Mouse (Mus musculus) embryonic facial prominence, embryonic 15.5 days (tissue): Measurements from ENCODE around the gene Prrt4. TPM values are rescaled to one million over a fixed set of nuclear protein-coding genes. Genes with fewer than 3 reads are reported as not detected.

Source experiments
- ATAC-seq: fragments of 200-750 bp; cut with Nextera tagmentation; 2 replicates; pipeline ENCODE4 v1.8.0; 2017; ENCODE audit warnings: low read depth, moderate TSS enrichment; ENCODE audit not compliant: insufficient number of reproducible peaks, low FRiP score, low TSS enrichment
- H3K27ac ChIP-seq: fragments of 300-500 bp; sonication (generic); replicated peaks from 2 replicates; pipeline ENCODE4 v1.5.1; 2015; ENCODE audit warnings: mild to moderate bottlenecking, inconsistent platforms
- H3K27me3 ChIP-seq: fragments of 300-500 bp; sonication (generic); 2 replicates; pipeline ENCODE4 v1.6.1; 2015; ENCODE audit warnings: inconsistent platforms
- H3K36me3 ChIP-seq: fragments of 300-500 bp; sonication (generic); 2 replicates; pipeline ENCODE4 v1.6.1; 2015; ENCODE audit warnings: mild to moderate bottlenecking, inconsistent platforms
- H3K4me1 ChIP-seq: fragments of 300-500 bp; sonication (generic); 2 replicates; pipeline ENCODE4 v1.6.1; 2015; ENCODE audit warnings: inconsistent platforms
- H3K4me2 ChIP-seq: fragments of 300-500 bp; sonication (generic); replicated peaks from 2 replicates; pipeline ENCODE4 v1.6.1; 2015; ENCODE audit warnings: mild to moderate bottlenecking, inconsistent platforms
- H3K4me3 ChIP-seq: fragments of 300-500 bp; sonication (generic); replicated peaks from 2 replicates; pipeline ENCODE4 v1.5.1; 2015; ENCODE audit warnings: mild to moderate bottlenecking, inconsistent platforms
- H3K9ac ChIP-seq: fragments of 300-500 bp; sonication (generic); 2 replicates; pipeline ENCODE4 v1.6.1; 2015; ENCODE audit warnings: inconsistent platforms
- H3K9me3 ChIP-seq: fragments of 300-500 bp; sonication (generic); replicated peaks from 2 replicates; pipeline ENCODE4 v1.6.1; 2016; ENCODE audit warnings: inconsistent platforms
- WGBS: fragments of 180-500 bp; shearing (Covaris S2); methylation state at CpG from one replicate; pipeline ENCODE4 v1.1.7; 2015; 5-methylcytosine and 5-hydroxymethylcytosine counted together
- polyA plus RNA-seq: library from polyadenylated mRNA; unstranded; fragments of >200 nt; fragmentation: Nextera tagmentation; extraction: Ambion mirVana; gene quantifications from 2 replicates; pipeline ENCODE4 v1.2.1, GENCODE M21; 2015

Gene Prrt4
- polyA plus RNA-seq, 1 experiment from 2014 or later, result 0.79 TPM

GRCm38 (mm10) chr6:29147407-29148010, 31.9 kb downstream of the Prrt4 start:
- no peaks in the 10 kb centered on the region for H3K4me1 ChIP-seq
- no peaks in the 10 kb centered on the region for H3K9me3 ChIP-seq
- no peak overlapping the region for H3K4me2 ChIP-seq
- peaks cover 27% of the 10 kb centered on the region for H3K36me3 ChIP-seq
- H3K27ac ChIP-seq, result no peak overlapping the region
- WGBS, result 83% methylated on average over 5 of the region's 5 CpGs
- no peaks in the 10 kb centered on the region for H3K27me3 ChIP-seq
- ATAC-seq, result no peak
- no peak overlapping the region for H3K9ac ChIP-seq
- H3K4me3 ChIP-seq, result no peak overlapping the region

- no peak for ATAC-seq
- Histone ChIP-seq H3K4me3 (no peak overlapping the region), H3K9me3 (no peaks in the 10 kb centered on the region), H3K27me3 (no peaks in the 10 kb centered on the region), H3K4me2 (no peak overlapping the region), H3K27ac (no peak overlapping the region), H3K9ac (no peak overlapping the region), H3K36me3 (peaks cover 25% of the 10 kb centered on the region), H3K4me1 (no peaks in the 10 kb centered on the region)
- WGBS, result 80% methylated on average over 7 of the region's 7 CpGs
Observed at GRCm38 (mm10) chr6:29146641-29147040, 32.7 kb downstream of the Prrt4 start.

- Histone ChIP-seq H3K4me1 (no peaks in the 10 kb centered on the region), H3K9me3 (no peaks in the 10 kb centered on the region), H3K9ac (no peak overlapping the region), H3K27me3 (no peaks in the 10 kb centered on the region), H3K27ac (no peak overlapping the region), H3K4me3 (no peak overlapping the region), H3K36me3 (peaks cover 31% of the 10 kb centered on the region), H3K4me2 (no peak overlapping the region)
- 75% methylated on average over 12 of the region's 12 CpGs for WGBS
- no peak for ATAC-seq
Observed at GRCm38 (mm10) chr6:29145456-29146307, 33.7 kb downstream of the Prrt4 start.

- peaks cover 30% of the 10 kb centered on the region for H3K36me3 ChIP-seq
- no peak overlapping the region for H3K4me3 ChIP-seq
- no peaks in the 10 kb centered on the region for H3K9me3 ChIP-seq
- H3K27ac ChIP-seq, result no peak overlapping the region
- no peaks in the 10 kb centered on the region for H3K4me1 ChIP-seq
- ATAC-seq, result no peak
- WGBS, result 89% methylated on average over 3 of the region's 3 CpGs
- no peak overlapping the region for H3K9ac ChIP-seq
- no peaks in the 10 kb centered on the region for H3K27me3 ChIP-seq
- H3K4me2 ChIP-seq, result no peak overlapping the region
Observed at GRCm38 (mm10) chr6:29144971-29145370, 34.4 kb downstream of the Prrt4 start.

GRCm38 (mm10) chr6:29143608-29144007, 35.8 kb downstream of the Prrt4 start:
- H3K36me3 ChIP-seq, result peaks cover 24% of the 10 kb centered on the region
- H3K4me3 ChIP-seq, result no peak overlapping the region
- H3K4me2 ChIP-seq, result no peak overlapping the region
- H3K27ac ChIP-seq, result no peak overlapping the region
- no peaks in the 10 kb centered on the region for H3K4me1 ChIP-seq
- no peak for ATAC-seq
- H3K9me3 ChIP-seq, result no peaks in the 10 kb centered on the region
- 38% methylated on average over 5 of the region's 5 CpGs for WGBS
- no peaks in the 10 kb centered on the region for H3K27me3 ChIP-seq
- H3K9ac ChIP-seq, result no peak overlapping the region

GRCm38 (mm10) chr6:29137441-29137840, 41.9 kb downstream of the Prrt4 start:
- Histone ChIP-seq H3K36me3 (peaks cover 64% of the 10 kb centered on the region), H3K4me3 (no peak overlapping the region), H3K27me3 (no peaks in the 10 kb centered on the region), H3K4me2 (no peak overlapping the region), H3K27ac (no peak overlapping the region), H3K4me1 (no peaks in the 10 kb centered on the region), H3K9me3 (no peaks in the 10 kb centered on the region), H3K9ac (no peak overlapping the region)
- WGBS, result 94% methylated on average over 9 of the region's 9 CpGs
- ATAC-seq, result no peak

- Histone ChIP-seq H3K9me3 (no peaks in the 10 kb centered on the region), H3K27me3 (no peaks in the 10 kb centered on the region), H3K4me1 (no peaks in the 10 kb centered on the region), H3K27ac (no peak overlapping the region), H3K36me3 (peaks cover 75% of the 10 kb centered on the region), H3K4me2 (no peak overlapping the region), H3K9ac (no peak overlapping the region), H3K4me3 (no peak overlapping the region)
- 87% methylated on average over 9 of the region's 9 CpGs for WGBS
- no peak for ATAC-seq
Observed at GRCm38 (mm10) chr6:29133100-29133499, 46.3 kb downstream of the Prrt4 start.

- Histone ChIP-seq H3K27ac (no peak overlapping the region), H3K4me2 (no peak overlapping the region), H3K27me3 (no peaks in the 10 kb centered on the region), H3K9me3 (no peaks in the 10 kb centered on the region), H3K4me1 (no peaks in the 10 kb centered on the region), H3K4me3 (no peak overlapping the region), H3K36me3 (peaks cover 68% of the 10 kb centered on the region), H3K9ac (no peak overlapping the region)
- 87% methylated on average over 7 of the region's 7 CpGs for WGBS
- ATAC-seq, result no peak
Observed at GRCm38 (mm10) chr6:29126878-29127426, 52.4 kb downstream of the Prrt4 start.

- Histone ChIP-seq H3K27ac (no peak overlapping the region), H3K9me3 (no peaks in the 10 kb centered on the region), H3K4me2 (no peak overlapping the region), H3K9ac (no peak overlapping the region), H3K36me3 (peaks cover 6% of the 10 kb centered on the region), H3K27me3 (no peaks in the 10 kb centered on the region), H3K4me1 (peaks cover 9% of the 10 kb centered on the region), H3K4me3 (no peak overlapping the region)
- no peak for ATAC-seq
- 94% methylated on average over 13 of the region's 13 CpGs for WGBS
Observed at GRCm38 (mm10) chr6:29119990-29120389, 59.4 kb downstream of the Prrt4 start.
